Mouse (Mus musculus): ENCODE measurements at regions not wholly inside any gene's neighbourhood (a gene's known extent, or its start where the extent isn't known, plus 50 kb on each side); places are given as distances from the start of the nearest gene placed in this dataset.

DNA sequence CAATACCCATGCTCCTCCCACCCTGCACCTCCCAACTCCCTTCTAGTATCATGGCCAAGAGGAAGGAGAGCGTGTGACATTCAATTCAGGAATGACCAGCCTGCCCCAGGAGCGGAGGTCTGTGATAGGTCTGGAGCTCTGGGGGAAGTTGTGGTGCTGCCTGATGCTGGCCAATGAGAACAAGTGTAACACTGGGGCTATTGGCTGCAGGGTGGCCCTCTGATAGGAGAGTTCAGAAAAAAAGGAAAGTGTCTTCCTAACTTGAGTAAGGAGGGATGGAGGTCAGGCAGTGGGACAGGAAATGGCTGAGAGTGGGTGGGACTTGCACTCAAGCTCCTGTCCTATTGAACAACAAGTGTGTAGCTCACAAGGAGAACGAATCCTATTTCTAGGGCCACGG is 111.7 kb upstream of the Rcn1 start:
- no peak for TF ChIP-seq EP300 (IDR thresholded peaks at IDR 0.05; ENCODE audit: low read depth)
- TF ChIP-seq CTCF (IDR thresholded peaks at IDR 0.05; ENCODE audit: low read depth): no peak
